In the genomic region with DNA sequence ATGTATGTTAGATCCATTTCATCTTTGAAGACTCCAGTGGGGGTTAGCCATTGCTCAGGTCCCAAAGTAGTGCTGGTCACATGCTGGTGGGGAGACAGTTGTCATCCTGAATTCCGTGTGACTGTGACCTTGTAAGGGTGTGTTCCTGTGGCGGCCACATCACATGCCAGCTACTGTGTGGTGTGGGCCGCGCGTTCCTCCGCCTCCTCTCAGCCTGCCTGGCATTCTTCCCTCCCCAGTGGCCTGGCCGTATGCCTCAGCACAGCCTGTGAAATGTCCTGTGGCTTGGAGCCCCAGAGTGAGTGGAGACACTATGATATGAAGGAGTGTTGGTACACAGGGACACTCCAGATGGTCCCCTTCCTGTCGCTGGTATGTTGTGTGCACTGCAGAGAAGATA, we compare ENCODE assay signal across 9 mouse cellular contexts. TPM values are rescaled to one million over a fixed set of nuclear protein-coding genes. Genes with fewer than 3 reads are reported as not detected.
A peak's percentile ranks its signal among the peaks of the same experiment; 100 is the strongest.
DNase-seq lines count a peak whose midpoint lies in the region; ATAC-seq and TF ChIP-seq lines count a peak whose summit lies in the region.
"Had no signal": no experiment of that assay in that cellular context is flagged by ENCODE, and none has a peak within 500 bp of the region (broad histone marks: within the 10 kb centered on the region; RNA-seq: fewer than 3 reads in every experiment).

No protein-coding gene starts in this region.

- no peak for TF ChIP-seq CTCF in lung, adult 2 months (IDR thresholded peaks at IDR 0.05; ENCODE audit: insufficient read depth, low read length)

- no peak for TF ChIP-seq POLR2A in lung, adult 2 months (IDR thresholded peaks at IDR 0.05; ENCODE audit: borderline replicate concordance, extremely low read depth, low read depth, low read length)

- ATAC-seq in CD4-positive, CD25-positive, alpha-beta regulatory T cell, adult 4 months: no peak
- ATAC-seq: Patski had no signal

- 41% methylated on average over 8 of the region's 8 CpGs for WGBS in lung, adult 2 months

- intact Hi-C loops in heart, postnatal 14 days (cut with DNase I): no loop called here

- no peak overlapping the region for H3K4me3 ChIP-seq in lung, adult 2 months (replicated peaks; ENCODE audit: extremely low read depth, low read depth, low read length)

- peaks cover 6% of the 10 kb centered on the region for H3K4me1 ChIP-seq in lung, adult 2 months (ENCODE audit: control insufficient read depth, insufficient read depth, low read length)

- peak; percentile 51 for DNase-seq in ovary, postnatal 36 days (ENCODE audit: low spot score)
- no peak for DNase-seq in ovary, postnatal 14 days (ENCODE audit: low spot score)
- peak; percentile 88 to 89 for DNase-seq in cerebellum, postnatal 36 days
- peak; percentile 80 to 87 for DNase-seq in heart, postnatal 14 days
- DNase-seq in lung, adult 2 months: peak; percentile 49
- no peak for DNase-seq in urinary bladder, adult 18-20 months (ENCODE audit: low spot score in 2 of 2)
- no peak for DNase-seq in spleen, postnatal 10 days (ENCODE audit: low spot score in 2 of 2)

RNA-seq across cellular contexts. Expression of a gene that starts 29.3 kb away (rescaled TPM):
- 1 to 10 TPM; 9.2 TPM for total RNA-seq in heart, postnatal 14 days (2021)
- polyA plus RNA-seq in lung, adult 2 months (2012; rRNA removed): 4.5 and 4.7 TPM in 2 replicates
- 10 to 100 TPM; 29.8 to 35.1 TPM for polyA plus RNA-seq in CD4-positive, CD25-positive, alpha-beta regulatory T cell, adult 4 months (2017; shearing (Covaris generic))

Comparison
In these comparisons a context has a peak if more than half of its experiments do, and no peak if none do; other contexts are left out.
1. DNase-seq: peak in ovary, postnatal 36 days (single experiment), cerebellum, postnatal 36 days (2 of 2), heart, postnatal 14 days (2 of 2) and lung, adult 2 months (single experiment); none in ovary, postnatal 14 days (single experiment), urinary bladder, adult 18-20 months (0 of 2) and spleen, postnatal 10 days (0 of 2).